Mouse (Mus musculus) midbrain, embryonic 11.5 days (tissue): ENCODE results near the gene Gm5475. TPM values are rescaled to one million over a fixed set of nuclear protein-coding genes. Genes with fewer than 3 reads are reported as not detected.

Experiments used
- ATAC-seq: fragments of 200-750 bp; cut with Nextera tagmentation; 2 replicates; pipeline ENCODE4 v1.8.0; 2017; ENCODE audit warnings: moderate TSS enrichment, moderate library complexity; ENCODE audit not compliant: low FRiP score
- DNase-seq: peaks from one replicate; pipeline ENCODE4 v3.0.0; 2015; ENCODE audit warnings: low spot score; ENCODE audit errors: missing footprints
- H3K27ac ChIP-seq: fragments of 300-500 bp; sonication (generic); 2 replicates; pipeline ENCODE4 v1.5.1; 2014; ENCODE audit warnings: low read depth, low read length
- H3K27me3 ChIP-seq: fragments of 300-500 bp; sonication (generic); 2 replicates; pipeline ENCODE4 v1.6.1; 2014; ENCODE audit warnings: mild to moderate bottlenecking, low read length, moderate library complexity, mixed read lengths; ENCODE audit not compliant: control insufficient read depth, insufficient read depth
- H3K36me3 ChIP-seq: fragments of 300-500 bp; sonication (generic); 2 replicates; pipeline ENCODE4 v1.6.1; 2014; ENCODE audit warnings: mild to moderate bottlenecking, low read length, moderate library complexity, mixed read lengths; ENCODE audit not compliant: control insufficient read depth, insufficient read depth
- H3K4me1 ChIP-seq: fragments of 300-500 bp; sonication (generic); 2 replicates; pipeline ENCODE4 v1.6.1; 2014; ENCODE audit warnings: low read length; ENCODE audit not compliant: control insufficient read depth, insufficient read depth
- H3K4me2 ChIP-seq: fragments of 300-500 bp; sonication (generic); 2 replicates; pipeline ENCODE4 v1.6.1; 2014; ENCODE audit warnings: mild to moderate bottlenecking, moderate library complexity
- H3K4me3 ChIP-seq: fragments of 300-500 bp; sonication (generic); 2 replicates; pipeline ENCODE4 v1.5.1; 2014; ENCODE audit warnings: low read depth, low read length
- H3K9ac ChIP-seq: fragments of 300-500 bp; sonication (generic); 2 replicates; pipeline ENCODE4 v1.6.1; 2014; ENCODE audit warnings: low read length
- H3K9me3 ChIP-seq: fragments of 300-500 bp; sonication (generic); 2 replicates; pipeline ENCODE4 v1.6.1; 2016; ENCODE audit warnings: low read length; ENCODE audit not compliant: control insufficient read depth
- WGBS: fragments of 180-500 bp; shearing (Covaris S2); extraction: QIAGEN DNeasy Blood & Tissue Kit; methylation state at CpG from one replicate; pipeline ENCODE4 v1.1.7; 2014; 5-methylcytosine and 5-hydroxymethylcytosine counted together
- polyA plus RNA-seq: library from polyadenylated mRNA; unstranded; fragments of >200 nt; fragmentation: Nextera tagmentation; extraction: Ambion mirVana; gene quantifications from 2 replicates; pipeline ENCODE4 v1.2.1, GENCODE M21; 2014

The Gm5475 gene
- polyA plus RNA-seq, 1 experiment from 2014 or later: not detected

GRCm38 (mm10) chr15:100391066-100391465 lies 30.9 kb upstream of the Gm5475 start:
- H3K9ac ChIP-seq: no peak overlapping the region
- no peaks in the 10 kb centered on the region for H3K27me3 ChIP-seq
- peaks cover 5% of the 10 kb centered on the region; the same call in 1 of the 2 replicates for H3K36me3 ChIP-seq
- no peaks in the 10 kb centered on the region for H3K9me3 ChIP-seq
- DNase-seq (no peak), ATAC-seq (no peak)
- H3K27ac ChIP-seq: no peak overlapping the region
- H3K4me2 ChIP-seq: no peak overlapping the region
- 84% methylated on average over 7 of the region's 7 CpGs for WGBS
- H3K4me3 ChIP-seq: no peak overlapping the region
- H3K4me1 ChIP-seq: no peaks in the 10 kb centered on the region

DNA sequence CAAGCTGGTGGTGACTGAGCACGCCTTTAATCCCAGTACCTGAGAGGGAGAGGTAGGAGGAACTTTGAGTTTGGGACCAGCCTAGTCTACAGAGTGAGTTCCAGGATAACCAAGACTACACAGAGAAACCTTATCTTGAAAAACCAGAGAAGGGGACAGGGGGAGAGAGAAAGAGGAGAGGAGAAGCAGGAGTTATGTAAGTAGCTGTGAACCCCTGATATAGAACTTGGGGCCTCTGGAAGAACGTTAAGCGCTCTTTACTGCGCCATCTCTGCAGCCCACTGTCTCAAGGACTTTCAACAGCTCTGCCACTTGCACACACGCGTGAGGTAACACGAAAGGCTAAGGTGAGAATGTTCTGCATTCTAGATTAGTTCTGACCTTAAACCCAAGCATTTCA lies 30.3 kb upstream of the Gm5475 start:
- Histone ChIP-seq H3K4me2 (no peak overlapping the region), H3K36me3 (peaks cover 5% of the 10 kb centered on the region; the same call in 1 of the 2 replicates), H3K4me1 (no peaks in the 10 kb centered on the region), H3K9ac (no peak overlapping the region), H3K27me3 (no peaks in the 10 kb centered on the region), H3K9me3 (no peaks in the 10 kb centered on the region), H3K4me3 (no peak overlapping the region), H3K27ac (no peak overlapping the region)
- no peak for ATAC-seq
- 89% methylated on average over 7 of the region's 7 CpGs for WGBS
- DNase-seq: no peak

- Histone ChIP-seq H3K4me3 (no peak overlapping the region), H3K36me3 (peaks cover 12% of the 10 kb centered on the region), H3K9ac (no peak overlapping the region), H3K27me3 (no peaks in the 10 kb centered on the region), H3K4me2 (no peak overlapping the region), H3K9me3 (no peaks in the 10 kb centered on the region), H3K27ac (no peak overlapping the region), H3K4me1 (no peaks in the 10 kb centered on the region)
- DNase-seq (no peak), ATAC-seq (no peak)
- 91% methylated on average over 11 of the region's 11 CpGs for WGBS
Observed at GRCm38 (mm10) chr15:100393016-100393415, 28.9 kb upstream of the Gm5475 start.

- ATAC-seq: no peak
- Histone ChIP-seq H3K9ac (no peak overlapping the region), H3K27me3 (no peaks in the 10 kb centered on the region), H3K27ac (no peak overlapping the region), H3K9me3 (no peaks in the 10 kb centered on the region), H3K4me1 (no peaks in the 10 kb centered on the region), H3K36me3 (peaks cover 26% of the 10 kb centered on the region), H3K4me2 (no peak overlapping the region), H3K4me3 (no peak overlapping the region)
- 96% methylated on average over 3 of the region's 3 CpGs for WGBS
- no peak for DNase-seq
Observed at GRCm38 (mm10) chr15:100395561-100395960, 26.4 kb upstream of the Gm5475 start.

DNA sequence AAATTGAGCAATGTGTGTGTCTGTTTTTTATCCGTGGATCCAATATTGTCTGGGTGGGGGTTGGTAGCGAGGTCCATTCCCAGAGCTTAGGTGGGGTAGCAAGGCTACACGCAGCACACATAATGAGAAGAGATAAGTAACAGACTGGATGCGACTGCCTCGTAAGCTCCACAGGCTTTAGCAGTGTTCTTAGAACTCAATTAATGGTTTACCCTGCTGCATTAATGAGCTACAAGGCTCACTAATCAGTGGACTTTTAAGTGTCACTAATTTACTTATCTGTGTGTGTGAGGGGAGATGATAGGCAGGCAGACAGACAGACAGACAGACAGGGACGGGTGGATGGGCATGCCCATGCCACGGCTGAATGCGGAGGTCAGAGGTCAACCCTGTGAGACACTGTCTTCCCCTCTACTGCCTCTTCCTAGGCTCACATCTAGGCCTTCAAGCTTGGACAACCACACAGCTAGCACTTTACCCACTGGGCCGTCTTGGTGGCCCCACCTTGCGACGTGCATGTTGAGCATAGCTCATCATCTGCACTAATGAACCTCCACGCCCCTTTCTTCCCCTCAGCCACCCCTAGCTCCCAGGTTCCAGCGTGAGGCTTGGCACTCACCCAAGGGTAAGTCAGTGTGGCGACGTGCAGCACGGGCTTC lies 21.2 kb upstream of the Gm5475 start:
- H3K27me3 ChIP-seq: no peaks in the 10 kb centered on the region
- no peak overlapping the region for H3K4me2 ChIP-seq
- no peaks in the 10 kb centered on the region for H3K4me1 ChIP-seq
- H3K9me3 ChIP-seq: no peaks in the 10 kb centered on the region
- 91% methylated on average over 16 of the region's 16 CpGs for WGBS
- ATAC-seq (no peak), DNase-seq (no peak)
- peaks cover 32% of the 10 kb centered on the region for H3K36me3 ChIP-seq
- no peak overlapping the region for H3K4me3 ChIP-seq
- no peak overlapping the region for H3K27ac ChIP-seq
- H3K9ac ChIP-seq: no peak overlapping the region

- H3K9me3 ChIP-seq: no peaks in the 10 kb centered on the region
- ATAC-seq (no peak), DNase-seq (no peak)
- no peak overlapping the region for H3K9ac ChIP-seq
- no peak overlapping the region for H3K4me3 ChIP-seq
- H3K4me2 ChIP-seq: no peak overlapping the region
- 89% methylated on average over 4 of the region's 4 CpGs for WGBS
- H3K27me3 ChIP-seq: no peaks in the 10 kb centered on the region
- peaks cover 32% of the 10 kb centered on the region for H3K36me3 ChIP-seq
- no peaks in the 10 kb centered on the region for H3K4me1 ChIP-seq
- no peak overlapping the region for H3K27ac ChIP-seq
Observed at GRCm38 (mm10) chr15:100401811-100402210, 20.1 kb upstream of the Gm5475 start.

DNA sequence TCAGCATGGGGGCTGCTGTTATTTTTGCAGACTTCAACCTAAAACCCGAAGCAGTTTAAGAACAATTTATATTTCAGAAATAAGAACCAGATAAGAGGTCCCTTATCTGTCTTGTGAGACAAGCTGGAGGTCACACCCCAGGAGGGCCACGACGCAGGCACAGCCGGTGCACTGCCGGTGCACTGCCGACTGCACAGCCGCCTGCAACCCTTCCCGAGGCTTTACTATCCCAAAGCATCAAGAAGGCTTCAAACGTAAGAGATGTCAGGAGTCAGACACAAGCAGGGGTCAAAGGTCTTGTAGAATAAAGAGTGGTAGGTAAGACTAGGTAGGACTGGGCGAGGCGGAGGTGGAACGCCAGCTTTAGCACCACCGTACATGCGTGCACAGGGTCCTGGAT lies 19.6 kb upstream of the Gm5475 start:
- DNase-seq: no peak
- H3K9me3 ChIP-seq: no peaks in the 10 kb centered on the region
- no peaks in the 10 kb centered on the region for H3K4me1 ChIP-seq
- 93% methylated on average over 14 of the region's 14 CpGs for WGBS
- H3K4me3 ChIP-seq: no peak overlapping the region
- no peak overlapping the region for H3K4me2 ChIP-seq
- no peaks in the 10 kb centered on the region for H3K27me3 ChIP-seq
- no peak overlapping the region for H3K9ac ChIP-seq
- H3K27ac ChIP-seq: no peak overlapping the region
- no peak for ATAC-seq
- H3K36me3 ChIP-seq: peaks cover 32% of the 10 kb centered on the region

DNA sequence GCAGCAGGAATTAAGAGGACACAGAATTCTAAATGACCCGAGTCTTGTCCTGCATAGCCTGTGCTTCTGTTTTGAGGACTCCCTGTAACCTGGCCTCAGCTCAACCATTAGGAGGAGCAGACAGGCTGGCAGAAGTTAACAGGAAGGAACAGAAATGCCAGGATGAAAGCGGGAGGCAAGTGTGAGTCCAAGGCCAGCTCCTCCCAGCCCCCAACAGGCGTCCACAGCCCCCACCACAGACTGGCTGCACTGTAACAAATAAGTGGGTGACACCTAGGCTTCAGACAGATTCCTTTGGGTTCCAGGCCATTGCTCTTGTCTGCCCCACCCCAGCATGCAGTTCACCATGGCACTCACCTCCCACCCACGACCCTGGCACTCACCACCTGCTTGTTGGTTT lies 19.1 kb upstream of the Gm5475 start:
- no peak overlapping the region for H3K9ac ChIP-seq
- no peak overlapping the region for H3K4me2 ChIP-seq
- H3K4me1 ChIP-seq: no peaks in the 10 kb centered on the region
- no peak overlapping the region for H3K4me3 ChIP-seq
- ATAC-seq: no peak
- WGBS: 91% methylated on average over 4 of the region's 4 CpGs
- H3K27me3 ChIP-seq: no peaks in the 10 kb centered on the region
- no peaks in the 10 kb centered on the region for H3K9me3 ChIP-seq
- no peak overlapping the region for H3K27ac ChIP-seq
- H3K36me3 ChIP-seq: peaks cover 27% of the 10 kb centered on the region
- DNase-seq: no peak

GRCm38 (mm10) chr15:100403318-100404000 lies 18.5 kb upstream of the Gm5475 start:
- Histone ChIP-seq H3K4me1 (no peaks in the 10 kb centered on the region), H3K27me3 (no peaks in the 10 kb centered on the region), H3K4me3 (no peak overlapping the region), H3K36me3 (peaks cover 26% of the 10 kb centered on the region), H3K9me3 (no peaks in the 10 kb centered on the region), H3K4me2 (no peak overlapping the region), H3K27ac (no peak overlapping the region), H3K9ac (no peak overlapping the region)
- 95% methylated on average over 16 of the region's 16 CpGs for WGBS
- ATAC-seq (no peak), DNase-seq (no peak)
